Mouse (Mus musculus): ENCODE results near the gene Dnase1l3.

DNA sequence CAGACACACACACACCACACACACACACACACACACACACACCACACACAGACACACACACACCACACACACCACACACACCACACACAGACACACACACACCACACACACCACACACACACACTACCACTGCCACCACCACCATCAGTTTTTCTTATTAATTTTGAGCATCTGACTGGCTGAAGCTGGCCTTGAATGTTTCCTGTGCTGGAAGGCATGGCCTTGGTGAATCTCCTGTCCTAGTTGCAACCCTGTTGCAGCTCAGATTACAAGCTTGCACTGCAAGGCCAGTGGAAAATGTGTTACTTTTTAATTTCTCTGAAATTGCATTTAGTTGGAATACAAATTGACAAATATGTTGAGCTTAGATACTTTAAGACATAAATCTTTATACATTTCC, 12.7 kb upstream of the Dnase1l3 start:
- no peak for TF ChIP-seq CTCF (IDR thresholded peaks at IDR 0.05; ENCODE audit: low read depth, low read length)
- no peak for TF ChIP-seq POLR2A (IDR thresholded peaks at IDR 0.05; ENCODE audit: extremely low read depth, insufficient read depth, low read length)

Measured in liver, adult 2 months (tissue).